Mouse (Mus musculus) gastrocnemius, postnatal 14 days (tissue): ENCODE measurements around the gene Gapdh. TPM values are rescaled to one million over a fixed set of nuclear protein-coding genes. Genes with fewer than 3 reads are reported as not detected.
"Not testable (repeated sequence)": the region's sequence is repeated elsewhere in the genome, so short reads cannot be mapped to it uniquely, and the experiment has no call there.

Experiments
- DNase-seq: peaks from one replicate; pipeline ENCODE4 v3.0.0; 2021; ENCODE audit warnings: mixed read lengths
- intact Hi-C: fragments of 180-260 bp; cut with DNase I; formaldehyde crosslinking; loops from one replicate; pipeline ENCODE4 v1.15.1; 2025; ENCODE audit warnings: low total_unique reads
- total RNA-seq, 2 experiments: library from RNA; stranded (reverse); gene quantifications; 2 replicates each; pipeline ENCODE4 v1.2.3; 2021

Gapdh gene
- total RNA-seq, 2 experiments from 2014 or later, result 9,479 to 10,041 TPM

DNA sequence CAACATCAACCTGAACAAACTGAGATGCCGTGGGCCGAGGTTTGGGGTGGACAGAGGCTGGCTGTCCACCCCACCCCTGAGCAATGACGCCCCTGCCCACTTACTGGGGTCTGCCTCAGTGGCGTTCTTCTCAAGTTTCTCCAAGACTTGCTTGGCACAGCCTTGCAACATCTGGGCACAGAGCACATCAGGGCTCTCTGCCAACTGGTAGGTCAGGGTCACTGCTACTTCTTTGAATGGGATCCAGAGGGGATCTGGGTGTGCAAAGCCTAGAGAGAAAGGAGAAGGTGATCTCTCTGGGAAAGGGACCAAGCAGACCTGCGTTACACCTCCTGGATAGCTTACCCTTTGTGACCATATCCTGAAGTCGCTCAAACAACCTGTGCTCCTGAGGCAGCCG is 7.0 kb upstream of the Gapdh start:
- intact Hi-C loops, result no loop called here
- DNase-seq, result no peak

DNA sequence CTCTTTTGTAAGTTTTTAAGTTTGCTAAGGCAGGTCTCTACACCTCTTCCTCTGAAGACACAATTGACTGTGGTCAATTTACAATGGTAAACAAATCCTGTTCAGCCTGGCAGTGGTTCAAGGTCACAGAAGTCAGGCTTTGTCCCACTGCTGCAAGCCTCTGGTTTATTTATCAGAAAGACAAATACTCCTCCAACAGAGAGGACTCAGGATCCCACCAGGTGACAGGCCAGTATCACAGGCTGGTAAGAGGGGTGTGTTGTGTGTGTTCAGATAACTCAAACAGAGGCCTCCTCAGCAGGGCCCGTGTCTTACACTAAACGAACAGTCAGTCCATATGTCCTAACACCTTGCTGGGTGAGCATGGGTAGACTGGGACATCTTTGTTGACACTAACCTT is 6.2 kb upstream of the Gapdh start:
- intact Hi-C loops, result no loop called here

DNA sequence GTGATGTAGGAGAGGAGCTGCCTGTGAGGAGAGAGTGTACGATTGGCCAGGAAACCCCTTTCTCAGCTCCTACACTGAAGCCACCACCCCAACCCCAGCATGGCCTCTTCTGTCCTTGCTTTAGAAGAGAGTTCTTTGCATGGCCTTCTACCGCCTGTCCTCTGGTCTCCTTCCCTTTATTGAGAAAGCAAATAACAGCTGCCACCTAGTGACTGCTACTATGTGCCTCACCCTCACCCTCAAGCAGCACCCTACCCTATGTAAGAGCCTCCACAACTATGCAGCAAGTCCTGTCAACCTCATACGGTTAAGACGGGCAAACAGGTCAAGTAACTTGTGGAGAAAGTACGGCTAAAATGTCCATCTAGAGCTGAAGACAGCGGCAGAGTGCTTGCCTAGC is 3.9 kb upstream of the Gapdh start:
- intact Hi-C loops, result no loop called here
- no peak for DNase-seq

More for the DNA sequence above, 6.2 kb upstream of the Gapdh start:
- DNase-seq, result no peak

DNA sequence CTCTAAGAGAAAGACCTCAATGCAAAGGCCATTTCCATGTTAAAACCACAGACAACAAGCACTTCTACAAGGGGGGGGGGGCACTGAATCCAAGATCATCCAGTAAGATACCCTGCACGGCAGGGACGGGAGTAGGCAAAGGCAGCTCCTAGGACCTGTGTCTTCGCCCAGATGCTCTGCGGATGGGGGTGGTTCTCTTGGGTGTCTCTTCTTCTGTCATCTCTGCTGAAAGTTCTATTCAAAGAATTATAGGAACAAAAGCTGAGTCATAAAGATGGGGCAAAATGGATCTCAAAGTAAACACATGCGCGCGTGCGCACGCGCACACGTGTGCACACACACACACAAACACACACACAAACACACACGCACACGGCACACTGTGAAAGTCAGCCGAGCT is 1.8 kb upstream of the Gapdh start:
- DNase-seq, result no peak
- intact Hi-C loops, result no loop called here

DNA sequence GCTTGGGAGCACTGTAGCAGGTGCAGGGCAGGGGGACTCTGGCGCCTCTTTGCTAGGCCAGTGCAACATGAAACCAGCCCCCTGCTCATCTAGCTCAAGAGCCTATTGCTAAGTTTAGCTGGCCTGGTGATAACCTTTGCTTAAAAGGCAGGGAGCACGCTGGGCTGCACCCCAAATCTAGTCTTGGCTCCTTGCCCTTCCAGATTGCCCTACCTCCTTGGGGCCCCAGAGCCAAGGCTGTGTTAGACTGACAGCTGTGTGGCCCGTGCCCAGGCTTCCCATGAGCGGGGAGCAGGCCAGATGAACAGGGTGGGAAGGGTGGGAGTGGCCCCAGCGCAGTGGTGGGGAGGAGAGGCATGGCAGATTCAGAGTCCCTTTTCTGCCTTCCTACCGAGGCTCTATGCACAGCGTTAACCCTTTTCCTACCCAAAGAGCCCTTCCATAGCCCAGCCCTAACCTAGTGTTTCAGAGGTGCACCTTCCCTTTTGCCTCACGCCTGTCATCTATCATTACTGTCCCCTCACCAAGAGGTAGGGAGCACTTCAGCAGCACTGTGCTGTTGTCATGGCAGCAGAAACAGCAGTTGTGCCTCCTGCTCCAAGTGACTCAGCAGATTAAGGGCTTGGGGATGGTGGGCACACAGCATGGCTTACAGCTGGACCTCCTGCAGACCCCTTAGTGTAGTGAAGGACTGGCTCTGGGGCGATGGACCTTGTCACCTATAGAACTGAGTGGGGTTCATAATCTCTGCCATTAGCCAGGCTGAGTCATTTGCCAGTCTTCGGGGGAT is 789 bp upstream of the Gapdh start:
- DNase-seq, result peak; percentile 88
- intact Hi-C loops, result no loop called here

DNA sequence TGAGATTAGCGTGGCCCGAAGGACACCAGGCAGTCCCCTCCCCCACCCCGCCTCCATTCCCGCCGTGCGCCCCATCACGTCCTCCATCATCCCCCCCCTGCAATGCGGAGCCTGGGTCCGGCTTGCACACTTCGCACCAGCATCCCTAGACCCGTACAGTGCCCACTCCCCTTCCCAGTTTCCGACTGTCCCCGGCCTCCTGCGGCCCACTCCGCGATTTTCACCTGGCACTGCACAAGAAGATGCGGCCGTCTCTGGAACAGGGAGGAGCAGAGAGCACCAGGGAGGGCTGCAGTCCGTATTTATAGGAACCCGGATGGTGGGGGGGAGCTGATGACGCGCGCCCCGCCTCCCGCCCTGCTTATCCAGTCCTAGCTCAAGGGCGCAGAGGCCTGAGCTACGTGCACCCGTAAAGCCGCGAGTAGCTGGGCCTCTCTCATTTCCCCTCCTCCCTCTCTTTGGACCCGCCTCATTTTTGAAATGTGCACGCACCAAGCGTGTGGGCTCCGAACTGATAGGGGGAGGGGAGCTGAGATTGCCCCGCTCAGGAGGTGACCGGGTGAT is 857 bp downstream of the Gapdh start:
- DNase-seq, result peak; percentile 97
- intact Hi-C loops, result no loop called here

DNA sequence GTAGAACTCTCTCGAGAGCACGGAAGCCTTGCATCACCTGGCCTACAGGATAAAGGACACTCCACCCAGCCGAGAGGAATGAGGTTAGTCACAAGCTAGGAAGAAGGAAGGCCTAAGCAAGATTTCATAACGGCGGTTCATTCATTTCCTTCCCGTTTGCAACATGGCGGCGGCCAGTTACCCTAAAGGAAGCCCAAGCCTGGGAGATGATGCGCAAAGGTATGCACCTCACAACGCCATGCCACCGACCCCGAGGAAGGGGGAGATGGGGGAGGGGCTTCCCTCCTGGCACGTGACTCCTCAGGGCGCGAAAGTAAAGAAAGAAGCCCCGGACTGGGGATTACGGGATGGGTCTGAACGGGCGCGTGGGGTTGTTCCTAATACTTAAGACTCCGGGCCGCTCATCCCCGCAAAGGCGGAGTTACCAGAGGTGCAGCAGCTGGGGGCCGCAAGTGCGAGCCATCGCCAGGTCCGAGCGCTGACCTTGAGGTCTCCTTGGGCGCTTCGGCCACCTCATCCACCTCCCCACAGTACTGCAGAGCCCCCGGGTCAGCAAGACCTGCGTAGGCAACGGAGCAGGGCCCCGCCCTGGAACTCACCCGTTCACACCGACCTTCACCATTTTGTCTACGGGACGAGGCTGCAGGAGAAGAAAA is 1.5 kb downstream of the Gapdh start:
- intact Hi-C loops, result no loop called here
- peak; percentile 55 for DNase-seq

DNA sequence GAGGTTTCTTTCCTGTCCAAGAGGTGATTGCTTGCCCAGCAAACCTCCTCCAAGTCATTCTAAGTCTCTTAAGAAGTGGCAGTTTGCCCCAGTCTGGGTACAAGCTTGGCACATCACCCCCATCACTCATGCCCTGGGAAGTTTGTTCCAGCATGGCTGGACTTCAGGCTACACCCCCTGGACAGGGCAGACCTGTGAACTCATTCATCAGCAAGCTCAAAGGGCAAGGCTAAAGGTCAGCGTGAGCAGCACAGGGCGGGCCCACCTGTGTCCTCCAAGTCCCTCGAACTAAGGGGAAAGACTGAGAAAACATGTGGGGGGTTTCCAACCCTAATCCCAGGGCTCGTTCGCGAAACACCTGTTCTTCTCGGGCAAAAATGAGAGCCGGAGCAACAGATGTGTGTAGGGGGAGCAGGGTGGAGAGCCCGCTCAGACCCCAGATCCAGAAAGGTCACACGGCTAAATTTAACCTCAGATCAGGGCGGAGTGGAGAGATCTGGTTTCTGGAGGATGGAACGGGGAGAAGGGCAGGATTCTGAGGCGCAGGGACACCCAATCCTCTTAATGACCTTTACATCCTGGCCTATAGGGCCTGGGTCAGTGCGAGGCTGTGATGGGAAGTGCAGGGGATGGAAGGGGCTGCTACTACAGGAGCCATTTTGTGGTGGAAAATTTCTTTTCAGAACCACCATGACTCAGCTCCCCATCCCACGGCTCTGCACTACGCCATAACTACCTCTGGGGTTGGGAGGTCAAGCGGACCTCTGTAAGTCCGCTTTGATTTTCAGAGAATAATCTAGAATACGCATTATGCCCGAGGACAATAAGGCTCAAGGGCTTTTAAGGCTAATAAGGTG is 2.2 kb downstream of the Gapdh start:
- intact Hi-C loops, result no loop called here
- DNase-seq, result peak; percentile 58

DNA sequence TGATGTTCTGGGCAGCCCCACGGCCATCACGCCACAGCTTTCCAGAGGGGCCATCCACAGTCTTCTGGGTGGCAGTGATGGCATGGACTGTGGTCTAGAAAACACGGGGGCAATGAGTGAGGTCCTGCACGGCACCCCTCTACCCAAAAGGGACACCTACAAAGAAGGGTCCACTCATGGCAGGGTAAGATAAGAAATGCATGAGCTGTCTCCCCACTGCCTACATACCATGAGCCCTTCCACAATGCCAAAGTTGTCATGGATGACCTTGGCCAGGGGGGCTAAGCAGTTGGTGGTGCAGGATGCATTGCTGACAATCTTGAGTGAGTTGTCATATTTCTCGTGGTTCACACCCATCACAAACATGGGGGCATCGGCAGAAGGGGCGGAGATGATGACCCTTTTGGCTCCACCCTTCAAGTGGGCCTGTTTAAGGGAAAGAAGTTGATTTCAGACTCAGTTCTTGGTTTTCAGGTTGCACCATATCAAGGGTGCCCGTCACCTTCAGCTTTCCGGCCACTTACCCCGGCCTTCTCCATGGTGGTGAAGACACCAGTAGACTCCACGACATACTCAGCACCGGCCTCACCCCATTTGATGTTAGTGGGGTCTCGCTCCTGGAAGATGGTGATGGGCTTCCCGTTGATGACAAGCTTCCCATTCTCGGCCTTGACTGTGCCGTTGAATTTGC is 3.5 kb downstream of the Gapdh start:
- intact Hi-C loops, result not testable (repeated sequence)

DNA sequence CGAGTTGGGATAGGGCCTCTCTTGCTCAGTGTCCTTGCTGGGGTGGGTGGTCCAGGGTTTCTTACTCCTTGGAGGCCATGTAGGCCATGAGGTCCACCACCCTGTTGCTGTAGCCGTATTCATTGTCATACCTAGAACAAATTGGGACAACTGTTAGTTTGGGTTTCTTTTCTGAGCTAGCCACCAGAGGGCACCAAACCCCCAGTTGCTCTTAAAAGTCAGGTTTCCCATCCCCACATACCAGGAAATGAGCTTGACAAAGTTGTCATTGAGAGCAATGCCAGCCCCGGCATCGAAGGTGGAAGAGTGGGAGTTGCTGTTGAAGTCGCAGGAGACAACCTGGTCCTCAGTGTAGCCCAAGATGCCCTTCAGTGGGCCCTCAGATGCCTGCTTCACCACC is 4.3 kb downstream of the Gapdh start:
- intact Hi-C loops, result not testable (repeated sequence)
- DNase-seq, result peak; percentile 64

More for the DNA sequence above, 3.5 kb downstream of the Gapdh start:
- not testable (repeated sequence) for DNase-seq

DNA sequence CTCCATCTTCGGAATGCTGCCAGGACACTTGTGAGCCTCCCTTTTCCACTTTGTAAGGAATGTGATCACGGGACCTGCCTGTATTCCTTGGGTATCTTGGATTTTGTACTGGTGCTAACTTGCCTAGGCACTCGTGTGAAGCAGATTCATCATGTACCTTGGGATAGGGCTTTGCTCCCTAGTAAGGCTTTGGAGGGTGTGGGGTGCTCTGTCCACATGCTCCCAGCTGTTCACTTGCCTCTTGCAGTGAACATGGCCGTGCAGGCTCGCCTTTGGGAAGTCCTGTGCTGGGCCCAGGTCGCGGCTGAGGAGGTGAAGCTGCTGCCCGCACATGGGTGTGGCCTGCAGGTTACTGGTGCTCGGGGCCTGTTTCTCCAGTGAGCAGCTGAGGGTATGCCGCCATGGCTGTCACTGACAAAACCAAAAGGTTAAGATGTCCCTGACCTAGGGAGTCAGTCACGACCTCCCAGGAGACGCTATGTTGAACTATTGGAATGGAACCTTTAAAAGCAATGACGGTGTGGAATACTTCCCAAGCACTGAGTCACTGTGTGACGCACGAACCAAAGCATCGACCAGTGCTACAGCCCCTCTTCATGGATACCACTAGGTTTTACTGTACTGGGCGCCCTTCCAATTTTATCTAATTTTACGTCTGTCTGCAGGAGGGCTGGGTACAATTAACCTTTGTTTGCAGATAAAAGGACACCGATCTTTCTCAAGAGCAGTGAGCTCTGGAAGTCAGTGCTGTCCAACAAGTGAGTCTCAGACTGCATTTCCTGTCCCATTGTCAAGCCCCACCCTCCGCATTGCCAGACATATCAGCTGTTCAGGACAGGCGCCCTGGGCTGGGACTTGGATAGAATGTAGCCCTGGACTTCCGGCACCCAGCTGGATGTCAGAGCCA is 5.2 kb downstream of the Gapdh start:
- intact Hi-C loops, result no loop called here
- DNase-seq, result peak; percentile 77

DNA sequence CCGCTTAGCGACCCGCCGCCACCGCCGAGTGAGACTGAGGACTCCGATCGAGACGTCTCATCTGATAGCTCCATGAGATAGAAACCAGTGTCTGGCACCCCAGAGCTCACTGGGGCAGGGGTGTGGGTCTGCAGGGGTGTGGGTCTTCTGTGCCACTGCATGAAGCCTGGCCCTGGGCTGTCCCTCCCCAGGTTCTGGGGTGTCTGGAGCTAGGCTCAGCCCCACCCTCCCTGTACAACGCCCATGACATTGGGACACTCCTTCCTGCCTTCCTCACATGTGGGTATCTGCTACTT is 5.8 kb downstream of the Gapdh start:
- intact Hi-C loops, result no loop called here
- DNase-seq, result no peak

DNA sequence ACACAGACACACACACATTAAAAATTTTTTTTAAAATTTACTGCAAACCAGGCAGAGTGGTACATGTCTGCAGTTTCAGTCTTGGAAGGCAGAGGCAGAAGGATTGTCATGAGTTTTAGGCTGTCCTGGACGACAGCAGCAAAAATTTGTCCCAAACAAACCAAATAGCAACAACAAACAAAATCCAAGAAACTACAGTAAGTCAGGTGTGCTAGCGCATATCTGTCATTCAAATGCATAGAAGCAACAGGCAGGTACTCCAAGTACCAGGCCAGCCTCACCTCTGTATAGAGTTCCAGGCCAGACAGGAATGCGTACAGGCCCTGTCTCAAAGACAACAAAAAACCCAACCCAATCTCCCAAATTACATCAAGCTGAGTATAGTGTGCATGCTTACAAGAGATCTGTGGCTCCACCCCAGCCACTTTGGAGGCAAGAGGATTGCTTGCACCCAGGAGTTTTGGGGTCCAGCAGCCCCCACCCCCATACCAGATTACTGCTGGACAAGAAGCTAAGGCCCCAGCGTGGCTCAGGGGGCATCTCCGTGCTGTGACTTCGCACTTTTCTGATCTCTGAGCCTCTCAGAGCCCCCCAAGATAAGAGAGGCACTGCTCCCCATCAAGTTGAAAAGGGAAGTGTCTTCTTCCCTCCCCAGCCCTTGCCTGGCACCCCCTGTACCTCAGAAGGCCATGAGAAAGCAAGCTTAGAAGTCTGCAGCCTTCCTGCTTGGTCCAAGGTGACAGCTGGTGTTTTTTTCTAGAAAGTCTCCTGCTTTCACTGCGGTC is 6.3 kb downstream of the Gapdh start:
- no peak for DNase-seq
- intact Hi-C loops, result no loop called here

DNA sequence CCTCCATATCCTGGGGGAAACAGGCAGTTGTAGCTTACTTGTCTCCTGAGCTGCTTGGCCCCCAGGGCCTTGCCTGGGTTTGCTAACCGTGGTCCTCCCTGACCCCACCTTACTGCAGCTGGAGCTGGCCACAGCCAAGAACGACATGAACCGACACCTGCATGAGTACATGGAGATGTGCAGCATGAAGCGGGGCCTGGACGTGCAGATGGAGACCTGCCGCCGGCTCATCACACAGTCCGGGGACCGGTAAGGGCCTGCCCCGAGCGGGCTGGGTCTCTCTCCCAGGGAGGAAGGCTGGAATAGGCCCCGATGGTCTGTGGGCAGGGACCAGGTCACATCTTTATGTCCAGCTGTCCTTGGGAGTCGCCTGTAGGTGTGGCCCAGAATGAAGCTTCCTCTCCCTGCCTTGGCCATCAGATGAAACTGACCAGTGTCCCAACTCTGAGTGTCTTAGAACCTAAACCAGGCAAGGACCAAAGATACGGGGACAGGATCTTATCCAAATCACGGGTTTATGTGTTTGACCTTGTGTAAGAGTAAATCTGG is 7.2 kb downstream of the Gapdh start:
- intact Hi-C loops, result no loop called here
- no peak for DNase-seq

DNA sequence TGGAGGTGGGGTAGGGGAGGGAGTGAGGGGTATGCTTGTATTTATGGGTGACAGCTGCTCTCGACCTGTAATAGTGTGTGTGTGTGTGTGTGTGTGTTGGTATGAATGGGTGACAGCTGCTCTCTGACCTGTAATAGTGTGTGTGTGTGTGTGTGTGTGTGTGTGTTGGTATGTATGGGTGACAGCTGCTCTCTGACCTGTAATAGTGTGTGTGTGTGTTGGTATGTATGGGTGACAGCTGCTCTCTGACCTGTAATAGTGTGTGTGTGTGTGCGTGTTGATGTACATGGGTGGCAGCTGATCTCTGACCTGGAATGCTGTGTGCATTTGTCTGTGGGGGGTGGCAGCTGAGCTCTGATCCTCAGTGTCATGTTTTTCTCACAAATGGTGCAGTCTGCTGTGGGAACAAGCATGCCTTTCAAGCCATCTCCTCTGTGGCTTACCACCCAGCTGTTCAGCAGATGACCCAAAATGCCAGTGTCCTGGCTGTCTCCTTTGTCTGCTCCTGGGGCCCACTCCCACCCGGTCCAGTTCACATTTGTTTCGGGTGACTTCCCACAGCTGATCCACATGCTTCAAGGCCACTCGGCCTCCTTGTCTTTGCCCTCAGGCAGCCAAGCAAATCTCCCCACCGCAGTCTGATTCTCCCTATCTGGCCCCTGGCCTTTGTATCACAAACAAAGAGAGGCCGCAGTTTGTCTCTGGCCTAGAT is 9.2 kb downstream of the Gapdh start:
- intact Hi-C loops, result no loop called here

DNA sequence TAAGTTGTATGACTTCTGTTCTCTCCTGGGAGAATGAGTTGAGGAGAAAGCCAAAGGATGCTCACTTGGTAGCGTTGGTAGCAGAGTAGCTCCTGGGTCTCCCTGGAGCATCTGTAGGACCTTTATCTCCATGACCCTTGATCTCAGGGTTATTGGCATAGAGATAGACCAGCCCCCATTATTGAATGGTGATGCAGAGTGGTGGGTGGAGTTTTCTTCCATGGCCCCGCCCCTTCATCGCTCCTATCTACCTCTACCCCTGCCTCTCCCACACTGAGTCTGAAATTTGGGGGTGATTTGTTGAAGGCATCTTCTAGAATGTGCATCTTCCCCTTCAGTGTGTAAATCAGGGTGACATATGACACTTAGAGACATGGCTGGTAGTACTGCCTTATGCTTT is 9.8 kb downstream of the Gapdh start:
- no peak for DNase-seq
- intact Hi-C loops, result no loop called here

More for the DNA sequence above, 9.2 kb downstream of the Gapdh start:
- DNase-seq, result no peak

DNA sequence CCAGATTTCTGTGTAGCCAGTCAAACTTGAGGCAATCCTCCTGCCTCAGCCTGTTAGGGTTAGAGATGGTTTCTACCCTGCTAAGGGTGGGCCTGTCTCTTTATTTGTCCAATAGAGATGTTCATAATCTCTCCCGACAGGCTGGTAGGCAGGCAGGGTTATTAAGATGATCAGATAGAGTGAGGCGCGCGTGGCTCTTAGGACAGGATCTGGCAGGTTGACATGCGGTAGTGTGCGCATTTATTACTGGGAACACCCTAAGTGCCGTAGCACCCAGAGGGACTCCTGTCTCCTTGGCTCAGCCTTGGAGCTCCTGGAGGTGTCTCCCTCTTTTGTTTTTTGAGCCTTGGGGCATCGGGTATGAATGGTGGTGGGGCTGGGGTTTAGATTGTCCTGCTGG is 11.0 kb downstream of the Gapdh start:
- intact Hi-C loops, result no loop called here

More for the DNA sequence above, 11.0 kb downstream of the Gapdh start:
- DNase-seq, result no peak
